Mouse (Mus musculus) forelimb bud, embryonic 11.5 days (tissue): ENCODE measurements around the gene Itgb4.

Experiments used
- DNase-seq: peaks from one replicate; pipeline ENCODE4 v3.0.0-alpha.2; 2012; ENCODE audit warnings: low read depth, low spot score

Gene Itgb4

GRCm38 (mm10) chr11:115970006-115970673, 4.4 kb upstream of the Itgb4 start:
- no peak for DNase-seq

- no peak for DNase-seq
Measured at GRCm38 (mm10) chr11:115971016-115971415, 3.5 kb upstream of the Itgb4 start.

- no peak for DNase-seq
Measured at GRCm38 (mm10) chr11:115975083-115975420, 543 bp downstream of the Itgb4 start.

- DNase-seq = no peak
Measured at GRCm38 (mm10) chr11:115975544-115975943, 1.0 kb downstream of the Itgb4 start.

- DNase-seq = no peak
Measured at GRCm38 (mm10) chr11:115982472-115982871, 8.0 kb downstream of the Itgb4 start.

- DNase-seq = no peak
Measured at GRCm38 (mm10) chr11:115983291-115983690, 8.8 kb downstream of the Itgb4 start.

- DNase-seq = no peak
Measured at GRCm38 (mm10) chr11:115989686-115990085, 15.2 kb downstream of the Itgb4 start.

- no peak for DNase-seq
Measured at GRCm38 (mm10) chr11:115992098-115992497, 17.6 kb downstream of the Itgb4 start.

- DNase-seq = no peak
Measured at GRCm38 (mm10) chr11:115995256-115995655, 20.7 kb downstream of the Itgb4 start.

- DNase-seq = no peak
Measured at GRCm38 (mm10) chr11:115997047-115997446, 22.5 kb downstream of the Itgb4 start.

- no peak for DNase-seq
Measured at GRCm38 (mm10) chr11:115997662-115998061, 23.2 kb downstream of the Itgb4 start.

GRCm38 (mm10) chr11:115999027-115999426, 24.5 kb downstream of the Itgb4 start:
- DNase-seq = no peak

- DNase-seq = peak; percentile 49
Measured at GRCm38 (mm10) chr11:115999538-116000143, 25.1 kb downstream of the Itgb4 start.

GRCm38 (mm10) chr11:116000607-116001006, 26.1 kb downstream of the Itgb4 start:
- DNase-seq = no peak

GRCm38 (mm10) chr11:116001725-116002124, 27.2 kb downstream of the Itgb4 start:
- DNase-seq = no peak

- no peak for DNase-seq
Measured at GRCm38 (mm10) chr11:116002894-116003293, 28.4 kb downstream of the Itgb4 start.

GRCm38 (mm10) chr11:116004186-116004823, 29.8 kb downstream of the Itgb4 start:
- no peak for DNase-seq

GRCm38 (mm10) chr11:116004840-116005700, 30.6 kb downstream of the Itgb4 start:
- DNase-seq = peak; percentile 58

- no peak for DNase-seq
Measured at GRCm38 (mm10) chr11:116005701-116006419, 31.4 kb downstream of the Itgb4 start.

GRCm38 (mm10) chr11:116007095-116007850, 32.8 kb downstream of the Itgb4 start:
- DNase-seq = no peak

GRCm38 (mm10) chr11:116008411-116008810, 33.9 kb downstream of the Itgb4 start:
- DNase-seq = no peak
